Mouse (Mus musculus) kidney, embryonic 16.5 days (tissue): ENCODE measurements around the gene Col5a1. TPM values are rescaled to one million over a fixed set of nuclear protein-coding genes. Genes with fewer than 3 reads are reported as not detected.
A peak's percentile ranks its signal among the peaks of the same experiment; 100 is the strongest.

Experiments
- ATAC-seq: fragments of 200-750 bp; cut with Nextera tagmentation; 2 replicates; pipeline ENCODE4 v1.8.0; 2017; ENCODE audit warnings: moderate TSS enrichment; ENCODE audit not compliant: low FRiP score, low TSS enrichment
- H3K27ac ChIP-seq: fragments of 300-500 bp; sonication (generic); 2 replicates; pipeline ENCODE4 v1.5.1; 2014; ENCODE audit warnings: low read length
- H3K27me3 ChIP-seq: fragments of 300-500 bp; sonication (generic); 2 replicates; pipeline ENCODE4 v1.6.1; 2014; ENCODE audit warnings: low read length, control low read depth, mixed read lengths; ENCODE audit not compliant: insufficient read depth
- H3K36me3 ChIP-seq: fragments of 300-500 bp; sonication (generic); 2 replicates; pipeline ENCODE4 v1.6.1; 2014; ENCODE audit warnings: low read length, control low read depth, mixed read lengths; ENCODE audit not compliant: insufficient read depth
- H3K4me1 ChIP-seq: fragments of 300-500 bp; sonication (generic); 2 replicates; pipeline ENCODE4 v1.6.1; 2014; ENCODE audit warnings: low read length, control low read depth, mixed read lengths; ENCODE audit not compliant: insufficient read depth
- H3K4me2 ChIP-seq: fragments of 300-500 bp; sonication (generic); replicated peaks from 2 replicates; pipeline ENCODE4 v1.6.1; 2014; ENCODE audit warnings: low read depth, low read length
- H3K4me3 ChIP-seq: fragments of 300-500 bp; sonication (generic); 2 replicates; pipeline ENCODE4 v1.5.1; 2014; ENCODE audit warnings: mild to moderate bottlenecking, low read length
- H3K9ac ChIP-seq: fragments of 300-500 bp; sonication (generic); replicated peaks from 2 replicates; pipeline ENCODE4 v1.6.1; 2014; ENCODE audit warnings: low read length
- H3K9me3 ChIP-seq: fragments of 300-500 bp; sonication (generic); 2 replicates; pipeline ENCODE4 v1.6.1; 2016; ENCODE audit warnings: low read length, control low read depth
- WGBS: fragments of 180-500 bp; shearing (Covaris S2); extraction: QIAGEN DNeasy Blood & Tissue Kit; methylation state at CpG from one replicate; pipeline ENCODE4 v1.1.7; 2014; 5-methylcytosine and 5-hydroxymethylcytosine counted together
- polyA plus RNA-seq: library from polyadenylated mRNA; unstranded; fragments of >200 nt; fragmentation: Nextera tagmentation; extraction: Ambion mirVana; gene quantifications from 2 replicates; pipeline ENCODE4 v1.2.1, GENCODE M21; 2015

Gene Col5a1
- polyA plus RNA-seq, 1 experiment from 2014 or later = 55.8 TPM

GRCm38 (mm10) chr2:27878066-27878465, 8.2 kb upstream of the Col5a1 start:
- Histone ChIP-seq H3K9me3 (no peaks in the 10 kb centered on the region), H3K36me3 (no peaks in the 10 kb centered on the region), H3K4me2 (no peak overlapping the region), H3K27me3 (no peaks in the 10 kb centered on the region), H3K4me1 (no peaks in the 10 kb centered on the region), H3K27ac (no peak overlapping the region), H3K4me3 (no peak overlapping the region), H3K9ac (no peak overlapping the region)
- 73% methylated on average over 5 of the region's 5 CpGs for WGBS
- no peak for ATAC-seq

DNA sequence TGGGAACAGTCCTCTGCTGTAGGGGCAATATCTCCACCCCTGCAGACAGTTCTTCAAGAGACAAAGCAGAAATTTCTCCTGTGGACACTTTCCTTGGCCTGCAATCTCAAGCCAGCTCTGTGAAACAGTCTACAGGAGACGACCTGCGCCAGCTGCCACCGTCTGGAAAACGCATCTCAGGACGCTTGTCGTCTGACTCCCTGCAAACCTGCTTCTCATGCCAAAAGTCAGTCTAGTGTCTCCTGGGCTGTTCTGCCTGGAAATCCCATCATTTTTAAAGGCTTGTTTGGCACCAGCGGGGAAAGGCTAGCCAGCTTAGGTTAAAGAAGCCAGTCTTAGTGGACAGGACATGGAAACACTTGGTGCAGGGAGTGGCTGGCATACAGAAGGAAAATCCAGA, 2.9 kb upstream of the Col5a1 start:
- H3K27me3 ChIP-seq = peaks cover 4% of the 10 kb centered on the region; the same call in 1 of the 2 replicates
- H3K4me2 ChIP-seq = no peak overlapping the region
- ATAC-seq = no peak
- no peak overlapping the region for H3K4me3 ChIP-seq
- WGBS = 69% methylated on average over 7 of the region's 7 CpGs
- no peaks in the 10 kb centered on the region for H3K9me3 ChIP-seq
- H3K9ac ChIP-seq = no peak overlapping the region
- no peak overlapping the region for H3K27ac ChIP-seq
- peaks cover 22% of the 10 kb centered on the region for H3K4me1 ChIP-seq
- H3K36me3 ChIP-seq = no peaks in the 10 kb centered on the region

DNA sequence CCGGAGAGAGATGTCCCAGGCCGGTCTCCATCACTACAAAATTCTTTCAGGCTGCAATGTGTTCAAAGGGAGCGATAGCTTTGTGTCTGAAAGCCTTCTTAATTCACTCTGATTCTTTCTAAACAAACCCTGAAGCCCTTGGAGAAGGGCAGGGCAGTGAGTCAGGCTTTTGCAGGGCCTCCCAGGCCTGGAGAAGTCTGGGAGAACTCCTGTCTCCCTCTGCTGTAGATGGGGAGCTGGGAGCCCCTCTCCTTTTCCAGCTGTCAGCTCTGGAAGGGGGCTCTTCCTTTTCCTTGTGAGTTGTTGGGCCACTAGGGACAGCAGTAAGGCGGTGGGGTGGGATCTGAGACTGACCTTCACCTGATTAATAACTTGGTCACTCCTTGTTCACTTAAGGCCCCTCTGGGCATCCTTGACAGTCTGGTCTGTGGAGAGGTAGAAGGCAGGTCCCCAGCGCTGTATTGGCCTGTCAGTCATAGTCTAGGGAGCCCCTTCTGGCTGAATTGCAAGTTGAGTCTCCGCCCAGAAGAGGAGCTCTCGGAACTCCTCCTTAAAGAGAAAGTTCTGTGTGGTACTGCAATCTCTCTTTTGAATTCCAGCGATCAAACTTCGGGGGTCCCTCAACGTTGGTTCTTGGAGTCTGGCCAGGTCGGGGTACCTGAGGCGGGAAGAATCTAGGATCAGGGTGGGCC, 623 bp upstream of the Col5a1 start:
- WGBS = 11% methylated on average over 12 of the region's 12 CpGs
- peak overlapping the region; percentile 72 for H3K9ac ChIP-seq
- peaks cover 6% of the 10 kb centered on the region; the same call in 1 of the 2 replicates for H3K27me3 ChIP-seq
- no peaks in the 10 kb centered on the region for H3K9me3 ChIP-seq
- H3K4me2 ChIP-seq = peak overlapping the region; percentile 94
- peak overlapping the region; percentile 79 for H3K27ac ChIP-seq
- no peaks in the 10 kb centered on the region for H3K36me3 ChIP-seq
- H3K4me3 ChIP-seq = peak overlapping the region; percentile 57
- peak; percentile 83 for ATAC-seq
- peaks cover 41% of the 10 kb centered on the region for H3K4me1 ChIP-seq

GRCm38 (mm10) chr2:27886608-27887460, 609 bp downstream of the Col5a1 start:
- H3K4me1 ChIP-seq = peaks cover 41% of the 10 kb centered on the region
- H3K27me3 ChIP-seq = peaks cover 6% of the 10 kb centered on the region; the same call in 1 of the 2 replicates
- H3K36me3 ChIP-seq = no peaks in the 10 kb centered on the region
- H3K4me3 ChIP-seq = peak overlapping the region; percentile 57
- H3K27ac ChIP-seq = peak overlapping the region; percentile 86
- H3K4me2 ChIP-seq = peak overlapping the region; percentile 94
- no peaks in the 10 kb centered on the region for H3K9me3 ChIP-seq
- ATAC-seq = peak; percentile 10; the same call in 1 of the 2 replicates
- WGBS = under 1% methylated on average over 64 of the region's 67 CpGs
- peak overlapping the region; percentile 72 for H3K9ac ChIP-seq

GRCm38 (mm10) chr2:27887461-27888264, 1.4 kb downstream of the Col5a1 start:
- WGBS = 25% methylated on average over 11 of the region's 11 CpGs
- no peaks in the 10 kb centered on the region for H3K9me3 ChIP-seq
- peak overlapping the region; percentile 72 for H3K9ac ChIP-seq
- H3K4me2 ChIP-seq = peak overlapping the region; percentile 94
- H3K36me3 ChIP-seq = no peaks in the 10 kb centered on the region
- ATAC-seq = no peak
- peaks cover 41% of the 10 kb centered on the region for H3K4me1 ChIP-seq
- H3K27ac ChIP-seq = peak overlapping the region; percentile 86
- peak overlapping the region; percentile 57 for H3K4me3 ChIP-seq
- H3K27me3 ChIP-seq = peaks cover 6% of the 10 kb centered on the region; the same call in 1 of the 2 replicates

GRCm38 (mm10) chr2:27888603-27889545, 2.6 kb downstream of the Col5a1 start:
- Histone ChIP-seq H3K9ac (peak overlapping the region; percentile 72), H3K4me2 (peak overlapping the region; percentile 94), H3K27me3 (peaks cover 6% of the 10 kb centered on the region; the same call in 1 of the 2 replicates), H3K9me3 (no peaks in the 10 kb centered on the region), H3K4me3 (peak overlapping the region; percentile 57), H3K27ac (peak overlapping the region; percentile 75; the same call in 1 of the 2 replicates), H3K4me1 (peaks cover 41% of the 10 kb centered on the region), H3K36me3 (no peaks in the 10 kb centered on the region)
- WGBS = 21% methylated on average over 10 of the region's 10 CpGs
- ATAC-seq = no peak

GRCm38 (mm10) chr2:27891922-27892541, 5.8 kb downstream of the Col5a1 start:
- WGBS = 92% methylated on average over 7 of the region's 7 CpGs
- H3K4me1 ChIP-seq = peaks cover 29% of the 10 kb centered on the region
- no peak overlapping the region for H3K4me2 ChIP-seq
- H3K27me3 ChIP-seq = peaks cover 6% of the 10 kb centered on the region; the same call in 1 of the 2 replicates
- H3K36me3 ChIP-seq = no peaks in the 10 kb centered on the region
- H3K9me3 ChIP-seq = no peaks in the 10 kb centered on the region
- no peak overlapping the region for H3K9ac ChIP-seq
- H3K4me3 ChIP-seq = no peak overlapping the region
- H3K27ac ChIP-seq = no peak overlapping the region
- no peak for ATAC-seq

DNA sequence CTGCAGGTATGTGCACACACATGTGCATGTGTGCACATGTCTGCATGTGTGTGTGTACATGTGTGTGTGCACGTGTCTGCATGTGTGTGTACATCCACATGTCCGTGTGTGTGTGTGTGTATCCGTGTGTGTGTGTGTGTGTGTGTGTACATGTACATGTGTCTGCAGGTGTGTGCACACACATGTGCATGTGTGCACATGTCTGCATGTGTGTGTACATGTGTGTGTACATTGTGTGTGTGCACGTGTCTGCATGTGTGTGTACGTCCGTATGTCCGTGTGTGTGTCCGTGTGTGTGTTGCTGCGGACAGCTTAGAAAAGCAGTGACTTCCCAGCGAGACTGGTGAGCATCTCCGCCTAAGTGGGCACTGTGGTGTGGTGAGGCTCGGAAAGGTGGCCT, 6.8 kb downstream of the Col5a1 start:
- ATAC-seq = no peak
- Histone ChIP-seq H3K4me3 (no peak overlapping the region), H3K27me3 (peaks cover 5% of the 10 kb centered on the region; the same call in 1 of the 2 replicates), H3K9ac (no peak overlapping the region), H3K9me3 (no peaks in the 10 kb centered on the region), H3K36me3 (no peaks in the 10 kb centered on the region), H3K4me1 (peaks cover 22% of the 10 kb centered on the region), H3K4me2 (no peak overlapping the region), H3K27ac (no peak overlapping the region)
- WGBS = 97% methylated on average over 12 of the region's 12 CpGs
